Mouse (Mus musculus) thymus, adult 2 months (tissue): ENCODE data around the gene Fto. TPM values are rescaled to one million over a fixed set of nuclear protein-coding genes. Genes with fewer than 3 reads are reported as not detected.

Experiments
- DNase-seq: peaks from one replicate; pipeline ENCODE4 v3.0.0; 2021
- H3K27ac ChIP-seq: fragments of 200-500 bp; 2 replicates; pipeline ENCODE4 v1.5.1; 2012; ENCODE audit warnings: low read length, control low read depth; ENCODE audit not compliant: control insufficient read depth, insufficient read depth
- H3K27me3 ChIP-seq: fragments of 200-500 bp; 2 replicates; pipeline ENCODE4 v1.6.1; 2012; ENCODE audit warnings: mild to moderate bottlenecking, low read length, moderate library complexity, mixed read lengths; ENCODE audit not compliant: control insufficient read depth, insufficient read depth
- H3K36me3 ChIP-seq: fragments of 200-500 bp; 2 replicates; pipeline ENCODE4 v1.6.1; 2012; ENCODE audit warnings: mild to moderate bottlenecking, low read length, moderate library complexity; ENCODE audit not compliant: control insufficient read depth, insufficient read depth
- H3K4me1 ChIP-seq: fragments of 200-500 bp; replicated peaks from 2 replicates; pipeline ENCODE4 v1.6.1; 2012; ENCODE audit warnings: low read length; ENCODE audit not compliant: control insufficient read depth, insufficient read depth
- H3K4me3 ChIP-seq: fragments of 200-500 bp; 2 replicates; pipeline ENCODE4 v1.5.1; 2012; ENCODE audit warnings: mild to moderate bottlenecking, low read length, control low read depth, moderate library complexity; ENCODE audit not compliant: control insufficient read depth, insufficient read depth
- CTCF ChIP-seq: fragments of 200-500 bp; IDR thresholded peaks from 2 replicates; pipeline ENCODE4 v1.5.1; 2012; ENCODE audit warnings: mild to moderate bottlenecking, control low read depth, low read length, moderate library complexity, borderline replicate concordance; ENCODE audit not compliant: control insufficient read depth, poor library complexity, insufficient read depth; ENCODE audit errors: extremely low read depth
- POLR2A ChIP-seq: fragments of 200-500 bp; IDR thresholded peaks from 2 replicates; pipeline ENCODE4 v1.6.1; 2012; ENCODE audit warnings: mild to moderate bottlenecking, low read length, control low read depth, moderate library complexity; ENCODE audit not compliant: control insufficient read depth, poor library complexity, insufficient read depth; ENCODE audit errors: extremely low read depth
- WGBS: fragments of 180-500 bp; shearing (Covaris S2); methylation state at CpG from one replicate; pipeline ENCODE4 v1.1.7; 2018; 5-methylcytosine and 5-hydroxymethylcytosine counted together
- polyA plus RNA-seq: library from polyadenylated mRNA; depleted of rRNA; stranded (reverse); fragments of >200 nt; gene quantifications from 2 replicates; pipeline ENCODE4 v1.2.3, GENCODE M21; 2012; rRNA removed

Fto gene
- 29.9 and 34.7 TPM in 2 replicates for polyA plus RNA-seq

DNA sequence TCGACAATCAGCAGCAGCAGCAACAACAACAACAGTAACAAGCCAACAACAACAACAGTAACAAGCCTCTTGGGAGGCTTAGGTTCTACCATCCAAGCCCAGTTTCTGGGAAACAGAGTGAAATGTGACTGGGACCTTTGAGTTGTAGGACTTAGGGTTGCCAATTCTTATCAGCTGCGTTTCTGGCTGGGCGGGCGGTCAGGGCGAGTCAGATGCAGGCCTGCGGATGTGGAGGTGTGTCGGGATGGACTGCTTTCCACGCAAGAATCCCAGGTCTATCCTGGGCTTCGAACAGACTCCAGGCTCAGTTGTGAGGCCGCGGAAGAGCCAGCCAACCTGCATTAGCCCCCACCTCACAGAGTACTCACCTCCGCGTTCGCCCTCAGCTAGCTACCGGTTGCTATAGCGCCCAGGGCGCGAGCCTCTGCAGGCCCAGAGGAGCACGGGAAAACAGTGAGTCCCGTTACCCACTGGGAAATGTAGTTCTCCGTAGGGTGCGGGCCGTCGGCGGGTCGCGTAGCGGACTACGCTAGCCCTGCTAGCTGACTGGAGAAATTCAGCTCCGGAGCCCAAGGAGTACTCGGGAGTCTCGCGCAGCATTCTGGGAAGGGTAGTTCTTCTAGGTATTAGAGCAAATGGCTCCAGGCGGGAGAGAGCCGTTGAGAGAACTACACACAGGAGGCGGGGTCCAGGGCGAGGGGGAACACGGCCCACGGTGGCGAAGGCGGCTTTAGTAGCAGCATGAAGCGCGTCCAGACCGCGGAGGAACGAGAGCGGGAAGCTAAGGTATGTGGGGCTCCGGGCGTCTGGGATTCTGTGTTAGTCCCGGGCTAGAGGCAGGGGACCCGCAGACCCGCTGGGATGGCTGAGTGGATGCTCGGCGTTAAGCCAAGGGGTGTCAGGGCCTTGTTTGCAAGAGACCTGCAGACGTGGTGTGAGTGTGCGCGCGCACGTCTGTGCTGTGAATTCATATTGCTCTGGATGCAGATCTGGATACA, at the start of gene Fto, which contains the start of gene Rpgrip1l:
Gene Fto, plus strand, starts transcription at position 691 of the 998 bp plus-strand sequence.
Gene Rpgrip1l, minus strand, starts transcription at position 428 of the 998 bp plus-strand sequence.
- DNase-seq = peak; percentile 98
- no peaks in the 10 kb centered on the region for H3K36me3 ChIP-seq
- TF ChIP-seq CTCF (no peak), POLR2A (peak; percentile 69; the same call in 1 of the 2 replicates)
- H3K4me1 ChIP-seq = peaks cover 2% of the 10 kb centered on the region
- H3K4me3 ChIP-seq = peak within 1 kb of the TSS; percentile 90
- no peak within 1 kb of the TSS for H3K27ac ChIP-seq
- 1% methylated on average over 59 of the region's 59 CpGs for WGBS
- H3K27me3 ChIP-seq = no peaks in the 10 kb centered on the region

DNA sequence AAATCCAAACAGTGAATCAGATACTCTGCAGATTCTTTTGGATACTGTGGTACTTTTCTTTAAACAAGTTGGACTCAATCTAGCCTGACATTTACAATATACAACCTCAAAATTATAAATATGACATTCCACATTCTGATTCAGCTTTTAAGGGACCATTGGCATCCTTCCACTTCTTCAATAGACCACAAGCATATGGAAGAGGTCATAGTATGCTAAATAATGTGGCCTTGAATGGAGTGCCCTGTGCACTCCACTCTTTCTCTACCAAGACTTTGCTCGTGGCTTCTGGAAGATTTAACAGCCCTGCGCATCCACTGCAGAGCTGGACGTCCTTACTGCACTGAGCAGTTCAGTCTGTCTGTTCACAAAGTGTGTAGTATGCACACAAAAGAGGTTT, 49.4 kb upstream of the Fto start:
- Histone ChIP-seq H3K27ac (no peak overlapping the region), H3K36me3 (no peaks in the 10 kb centered on the region), H3K27me3 (no peaks in the 10 kb centered on the region), H3K4me1 (no peaks in the 10 kb centered on the region), H3K4me3 (no peak overlapping the region)
- WGBS = 95% methylated on average over 3 of the region's 3 CpGs
- DNase-seq = no peak
- TF ChIP-seq CTCF (no peak), POLR2A (no peak)

DNA sequence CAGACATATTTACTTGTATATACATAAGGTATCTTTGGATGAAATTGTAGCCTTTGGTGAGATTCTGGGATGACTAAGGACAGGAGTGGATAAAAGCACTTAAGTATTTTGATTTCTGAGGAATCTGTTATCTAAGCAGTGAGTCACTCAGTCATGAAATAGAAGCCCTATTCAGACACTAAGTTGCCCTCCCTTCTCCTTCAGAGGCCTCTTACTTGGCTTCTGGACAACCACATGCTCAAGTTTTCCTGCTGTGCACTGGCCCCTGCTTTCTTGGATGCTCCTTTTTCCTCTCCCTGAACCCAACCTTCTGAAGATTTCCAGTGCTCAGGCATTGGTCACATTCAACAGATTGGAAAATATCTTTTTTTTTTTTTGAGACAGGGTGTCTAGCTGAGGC, 48.8 kb upstream of the Fto start:
- DNase-seq = no peak
- no peak for TF ChIP-seq CTCF
- TF ChIP-seq POLR2A = no peak
- H3K4me3 ChIP-seq = no peak overlapping the region
- no peak overlapping the region for H3K27ac ChIP-seq
- H3K27me3 ChIP-seq = no peaks in the 10 kb centered on the region
- no peaks in the 10 kb centered on the region for H3K36me3 ChIP-seq
- no peaks in the 10 kb centered on the region for H3K4me1 ChIP-seq

DNA sequence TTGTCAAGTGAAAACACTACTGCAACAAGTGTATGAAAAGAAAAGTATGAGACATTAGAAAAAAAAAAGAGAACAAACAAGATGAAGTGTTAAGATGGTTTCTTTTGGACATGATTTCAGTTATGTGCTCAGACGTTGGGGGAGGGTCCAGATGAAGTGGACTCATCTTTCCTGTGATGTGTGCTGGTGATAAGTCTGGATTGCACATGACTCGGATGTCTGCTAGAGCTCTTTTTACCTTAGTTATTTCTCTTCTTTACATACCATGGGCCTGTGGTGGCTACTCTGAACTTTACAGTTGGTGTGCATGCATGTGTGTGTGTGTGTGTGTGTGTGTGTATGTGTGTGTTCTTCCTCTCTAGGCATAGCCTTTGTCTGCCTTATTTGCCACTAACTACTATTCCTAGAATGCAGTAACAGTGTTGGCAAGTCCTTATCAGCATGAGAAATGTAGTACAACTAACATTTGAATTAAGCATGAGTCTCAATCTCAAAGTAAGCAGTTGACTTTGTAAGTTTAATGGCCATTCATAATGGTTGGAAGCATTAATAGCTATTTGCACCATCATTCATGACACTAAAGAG, 43.9 kb upstream of the Fto start:
- TF ChIP-seq POLR2A = no peak
- H3K4me3 ChIP-seq = no peak overlapping the region
- 65% methylated on average over 2 of the region's 2 CpGs for WGBS
- no peak for DNase-seq
- no peaks in the 10 kb centered on the region for H3K4me1 ChIP-seq
- H3K36me3 ChIP-seq = no peaks in the 10 kb centered on the region
- H3K27ac ChIP-seq = no peak overlapping the region
- no peaks in the 10 kb centered on the region for H3K27me3 ChIP-seq

DNA sequence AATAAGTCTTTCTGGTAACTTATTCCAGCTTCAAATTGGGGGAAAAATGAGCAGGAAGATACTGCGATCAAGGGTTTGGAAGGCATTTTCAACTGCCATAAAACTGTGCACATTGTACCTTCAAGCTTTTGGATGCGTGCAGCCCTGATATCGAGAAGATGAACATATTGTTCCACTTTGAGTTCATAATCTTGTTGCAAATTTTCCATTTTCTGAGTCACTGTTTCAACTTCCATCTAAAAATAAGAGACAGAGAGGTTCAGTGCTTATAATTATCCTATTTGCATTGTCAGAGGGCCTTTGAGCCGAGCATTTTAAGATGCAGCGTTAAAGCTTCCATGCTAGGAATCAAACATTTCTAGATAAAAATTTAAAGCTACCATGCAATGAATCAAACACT, 39.8 kb upstream of the Fto start:
- 99% methylated on average over 5 of the region's 5 CpGs for WGBS
- DNase-seq = no peak
- peaks cover 3% of the 10 kb centered on the region; the same call in 1 of the 2 replicates for H3K4me1 ChIP-seq
- H3K27me3 ChIP-seq = no peaks in the 10 kb centered on the region
- H3K36me3 ChIP-seq = no peaks in the 10 kb centered on the region
- TF ChIP-seq POLR2A (no peak), CTCF (no peak)
- H3K4me3 ChIP-seq = no peak overlapping the region
- no peak overlapping the region for H3K27ac ChIP-seq

DNA sequence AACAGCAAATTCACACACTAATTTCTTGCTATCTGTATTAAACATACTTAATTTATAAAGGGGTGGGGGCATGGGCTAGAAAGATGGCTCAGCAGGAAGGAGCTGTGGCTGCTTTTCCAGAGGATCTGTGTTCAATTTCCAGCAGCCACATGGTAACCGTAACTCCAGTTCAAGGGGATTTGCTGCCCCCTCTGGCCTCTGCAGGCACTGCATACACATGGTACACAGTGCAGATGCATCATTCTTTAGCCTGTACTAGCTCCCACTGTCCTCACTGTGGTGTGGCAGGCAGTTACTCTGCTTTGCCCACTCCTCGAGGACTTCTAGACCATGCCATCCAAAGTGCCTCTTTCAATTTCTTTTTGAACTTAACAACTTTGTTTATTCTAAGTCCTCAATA, 37.0 kb upstream of the Fto start:
- peak; percentile 8 for DNase-seq
- no peak for TF ChIP-seq POLR2A
- no peak for TF ChIP-seq CTCF
- 96% methylated on average over 2 of the region's 2 CpGs for WGBS
- Histone ChIP-seq H3K4me1 (peaks cover 3% of the 10 kb centered on the region; the same call in 1 of the 2 replicates), H3K27ac (no peak overlapping the region), H3K27me3 (no peaks in the 10 kb centered on the region), H3K4me3 (no peak overlapping the region), H3K36me3 (no peaks in the 10 kb centered on the region)
